Mouse (Mus musculus) liver, postnatal 0 days (tissue): ENCODE results near the gene Mttp.

Experiments
- CTCF ChIP-seq: sonication (generic); IDR thresholded peaks from 2 replicates; pipeline ENCODE4 v1.5.1; 2016; ENCODE audit warnings: antibody characterized with exemption, low read depth
- EP300 ChIP-seq: IDR thresholded peaks from 2 replicates; pipeline ENCODE4 v1.6.1; 2016; ENCODE audit warnings: antibody characterized with exemption, low read depth, mild to moderate bottlenecking

DNA sequence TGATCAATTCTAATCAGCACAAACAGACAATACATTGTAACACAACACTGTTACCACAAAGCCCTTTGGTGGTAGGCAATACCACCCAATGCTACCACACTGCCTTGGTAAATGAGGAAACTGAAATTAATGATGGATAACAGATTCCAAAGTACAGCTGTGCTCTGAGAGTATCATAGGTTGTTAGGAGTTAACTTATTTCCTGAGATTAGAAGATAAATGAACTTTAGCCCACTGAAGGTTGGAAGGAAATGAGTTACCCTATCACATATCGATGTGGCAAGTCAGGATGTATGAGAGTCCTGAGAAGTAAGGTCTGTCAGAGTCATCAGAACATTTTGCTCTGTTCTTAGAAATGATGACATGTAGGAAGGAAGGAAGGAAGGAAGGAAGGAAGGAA lies 10.2 kb downstream of the Mttp start:
- no peak for TF ChIP-seq CTCF
- TF ChIP-seq EP300 = no peak
